Mouse (Mus musculus) liver, postnatal 0 days (tissue): ENCODE data around the gene Rhoq. TPM values are rescaled to one million over a fixed set of nuclear protein-coding genes. Genes with fewer than 3 reads are reported as not detected.

Experiments used
- ATAC-seq: fragments of 200-750 bp; cut with Nextera tagmentation; 2 replicates; pipeline ENCODE4 v1.8.0; 2017; ENCODE audit warnings: mild to moderate bottlenecking, moderate library complexity
- DNase-seq: peaks from one replicate; pipeline ENCODE4 v3.0.0-alpha.2; 2016
- H3K27ac ChIP-seq: fragments of 300-500 bp; sonication (generic); 2 replicates; pipeline ENCODE4 v1.5.1; 2014; ENCODE audit warnings: antibody characterized with exemption, moderate library complexity, mild to moderate bottlenecking, low read depth
- H3K27me3 ChIP-seq: fragments of 300-500 bp; sonication (generic); 2 replicates; pipeline ENCODE4 v1.6.1; 2014; ENCODE audit warnings: low read length, control low read depth, mixed read lengths; ENCODE audit not compliant: insufficient read depth
- H3K36me3 ChIP-seq: fragments of 300-500 bp; sonication (generic); replicated peaks from 2 replicates; pipeline ENCODE4 v1.6.1; 2014; ENCODE audit warnings: mild to moderate bottlenecking, control low read depth, low read length, moderate library complexity, mixed read lengths; ENCODE audit not compliant: insufficient read depth
- H3K4me1 ChIP-seq: fragments of 300-500 bp; sonication (generic); 2 replicates; pipeline ENCODE4 v1.6.1; 2014; ENCODE audit warnings: antibody characterized with exemption, mild to moderate bottlenecking, control low read depth; ENCODE audit not compliant: insufficient read depth
- H3K4me2 ChIP-seq: fragments of 300-500 bp; sonication (generic); 2 replicates; pipeline ENCODE4 v1.6.1; 2014; ENCODE audit warnings: low read depth, mild to moderate bottlenecking, low read length, moderate library complexity, mixed read lengths
- H3K4me3 ChIP-seq: fragments of 300-500 bp; sonication (generic); 2 replicates; pipeline ENCODE4 v1.5.1; 2014; ENCODE audit warnings: low read depth, low read length
- H3K9ac ChIP-seq: fragments of 300-500 bp; sonication (generic); replicated peaks from 2 replicates; pipeline ENCODE4 v1.6.1; 2014; ENCODE audit warnings: mild to moderate bottlenecking, moderate library complexity
- H3K9me3 ChIP-seq: fragments of 300-500 bp; sonication (generic); 2 replicates; pipeline ENCODE4 v1.6.1; 2016; ENCODE audit warnings: mild to moderate bottlenecking, control low read depth, low read length, mixed read lengths
- CTCF ChIP-seq: sonication (generic); IDR thresholded peaks from 2 replicates; pipeline ENCODE4 v1.5.1; 2016; ENCODE audit warnings: antibody characterized with exemption, low read depth
- EP300 ChIP-seq: IDR thresholded peaks from 2 replicates; pipeline ENCODE4 v1.6.1; 2016; ENCODE audit warnings: antibody characterized with exemption, low read depth, mild to moderate bottlenecking
- WGBS: fragments of 180-500 bp; shearing (Covaris S2); extraction: QIAGEN DNeasy Blood & Tissue Kit; methylation state at CpG from one replicate; pipeline ENCODE4 v1.1.7; 2014; ENCODE audit not compliant: insufficient replicate concordance; 5-methylcytosine and 5-hydroxymethylcytosine counted together
- polyA plus RNA-seq: library from polyadenylated mRNA; unstranded; fragments of >200 nt; fragmentation: Nextera tagmentation; extraction: Ambion mirVana; gene quantifications from 2 replicates; pipeline ENCODE4 v1.2.1, GENCODE M21; 2015

The Rhoq gene
- polyA plus RNA-seq, 1 experiment from 2014 or later, result 1.6 TPM

GRCm38 (mm10) chr17:86988601-86989184 lies 25.8 kb downstream of the Rhoq start:
- 64% methylated on average over 6 of the region's 6 CpGs for WGBS
- 0 out of 2 replicates have a peak, but pooled peaks have one; percentile 25 for ATAC-seq
- Histone ChIP-seq H3K4me2 (no peak overlapping the region), H3K27me3 (no peaks in the 10 kb centered on the region), H3K27ac (no peak overlapping the region), H3K36me3 (no peaks in the 10 kb centered on the region), H3K9me3 (no peaks in the 10 kb centered on the region), H3K4me1 (no peaks in the 10 kb centered on the region), H3K9ac (no peak overlapping the region), H3K4me3 (no peak overlapping the region)
- no peak for DNase-seq
- no peak for TF ChIP-seq CTCF
- no peak for TF ChIP-seq EP300

GRCm38 (mm10) chr17:86991306-86991705 lies 28.4 kb downstream of the Rhoq start:
- no peak overlapping the region for H3K9ac ChIP-seq
- DNase-seq (no peak), ATAC-seq (no peak)
- H3K27ac ChIP-seq, result no peak overlapping the region
- H3K9me3 ChIP-seq, result no peaks in the 10 kb centered on the region
- H3K4me2 ChIP-seq, result no peak overlapping the region
- H3K36me3 ChIP-seq, result no peaks in the 10 kb centered on the region
- H3K4me1 ChIP-seq, result no peaks in the 10 kb centered on the region
- no peak for TF ChIP-seq EP300
- no peak for TF ChIP-seq CTCF
- 85% methylated on average over 8 of the region's 8 CpGs for WGBS
- no peaks in the 10 kb centered on the region for H3K27me3 ChIP-seq
- H3K4me3 ChIP-seq, result no peak overlapping the region

GRCm38 (mm10) chr17:86997323-86997722 lies 34.4 kb downstream of the Rhoq start:
- DNase-seq (no peak), ATAC-seq (no peak)
- Histone ChIP-seq H3K36me3 (peaks cover 8% of the 10 kb centered on the region), H3K9me3 (no peaks in the 10 kb centered on the region), H3K27me3 (no peaks in the 10 kb centered on the region), H3K9ac (no peak overlapping the region), H3K4me2 (no peak overlapping the region), H3K27ac (no peak overlapping the region), H3K4me1 (no peaks in the 10 kb centered on the region), H3K4me3 (no peak overlapping the region)
- WGBS, result 86% methylated on average over 6 of the region's 6 CpGs
- TF ChIP-seq CTCF (no peak), EP300 (no peak)

GRCm38 (mm10) chr17:87008950-87009349 lies 46.1 kb downstream of the Rhoq start:
- H3K4me3 ChIP-seq, result no peak overlapping the region
- H3K36me3 ChIP-seq, result peaks cover 3% of the 10 kb centered on the region; the same call in 1 of the 2 replicates
- H3K27ac ChIP-seq, result no peak overlapping the region
- 85% methylated on average over 3 of the region's 3 CpGs for WGBS
- H3K4me2 ChIP-seq, result no peak overlapping the region
- H3K9ac ChIP-seq, result no peak overlapping the region
- TF ChIP-seq EP300 (no peak), CTCF (peak; percentile 25; the same call in 1 of the 2 replicates)
- ATAC-seq, result no peak
- H3K4me1 ChIP-seq, result no peaks in the 10 kb centered on the region
- H3K9me3 ChIP-seq, result no peaks in the 10 kb centered on the region
- no peak for DNase-seq
- no peaks in the 10 kb centered on the region for H3K27me3 ChIP-seq

- no peak for TF ChIP-seq EP300
- no peak for TF ChIP-seq CTCF
- H3K9me3 ChIP-seq, result no peaks in the 10 kb centered on the region
- H3K27me3 ChIP-seq, result no peaks in the 10 kb centered on the region
- DNase-seq (no peak), ATAC-seq (no peak)
- H3K9ac ChIP-seq, result no peak overlapping the region
- H3K4me1 ChIP-seq, result no peaks in the 10 kb centered on the region
- peaks cover 3% of the 10 kb centered on the region; the same call in 1 of the 2 replicates for H3K36me3 ChIP-seq
- H3K27ac ChIP-seq, result no peak overlapping the region
- 72% methylated on average over 13 of the region's 13 CpGs for WGBS
- H3K4me3 ChIP-seq, result no peak overlapping the region
- H3K4me2 ChIP-seq, result no peak overlapping the region
Observed at GRCm38 (mm10) chr17:87011301-87012019, 48.6 kb downstream of the Rhoq start.

- Histone ChIP-seq H3K4me1 (peaks cover 5% of the 10 kb centered on the region), H3K27ac (no peak overlapping the region), H3K4me3 (no peak overlapping the region), H3K9me3 (no peaks in the 10 kb centered on the region), H3K9ac (no peak overlapping the region), H3K4me2 (no peak overlapping the region), H3K36me3 (no peaks in the 10 kb centered on the region), H3K27me3 (no peaks in the 10 kb centered on the region)
- ATAC-seq (no peak), DNase-seq (no peak)
- TF ChIP-seq EP300 (no peak), CTCF (no peak)
- WGBS, result 69% methylated on average over 5 of the region's 5 CpGs
Observed at GRCm38 (mm10) chr17:87019692-87020091, 56.8 kb downstream of the Rhoq start.
